Mouse (Mus musculus) kidney, adult 2 months (tissue): ENCODE measurements around the gene Txndc16. TPM values are rescaled to one million over a fixed set of nuclear protein-coding genes. Genes with fewer than 3 reads are reported as not detected.

ENCODE experiments used
- DNase-seq: peaks from one replicate; pipeline ENCODE4 v3.0.0; 2021
- H3K27ac ChIP-seq: fragments of 200-500 bp; 2 replicates; pipeline ENCODE4 v1.5.1; 2012; ENCODE audit warnings: low read depth, low read length, control low read depth, inconsistent platforms; ENCODE audit not compliant: insufficient read depth
- H3K27me3 ChIP-seq: fragments of 200-500 bp; replicated peaks from 2 replicates; pipeline ENCODE4 v1.6.1; 2012; ENCODE audit warnings: mild to moderate bottlenecking, moderate library complexity, low read length, inconsistent platforms; ENCODE audit not compliant: control insufficient read depth, insufficient read depth
- H3K36me3 ChIP-seq: fragments of 200-500 bp; 2 replicates; pipeline ENCODE4 v1.6.1; 2012; ENCODE audit warnings: mild to moderate bottlenecking, moderate library complexity, low read length, inconsistent platforms; ENCODE audit not compliant: control insufficient read depth, insufficient read depth
- H3K4me1 ChIP-seq: fragments of 200-500 bp; 2 replicates; pipeline ENCODE4 v1.6.1; 2011; ENCODE audit warnings: low read length; ENCODE audit not compliant: control insufficient read depth, insufficient read depth
- H3K4me3 ChIP-seq: fragments of 200-500 bp; 2 replicates; pipeline ENCODE4 v1.5.1; 2011; ENCODE audit warnings: mild to moderate bottlenecking, low read depth, low read length, control low read depth; ENCODE audit not compliant: insufficient read depth
- CTCF ChIP-seq: fragments of 200-500 bp; conservative IDR thresholded peaks from 2 replicates; pipeline ENCODE4 v1.5.1; 2011; ENCODE audit warnings: low read depth, mild to moderate bottlenecking, control low read depth, low read length, moderate library complexity, mixed read lengths; ENCODE audit not compliant: insufficient read depth, insufficient read length
- POLR2A ChIP-seq: fragments of 200-500 bp; IDR thresholded peaks from one replicate; pipeline ENCODE4 v1.6.1; 2011; ENCODE audit warnings: low read depth, low read length, control low read depth
- WGBS: fragments of 180-500 bp; shearing (Covaris S2); methylation state at CpG from one replicate; pipeline ENCODE4 v1.1.7; 2018; 5-methylcytosine and 5-hydroxymethylcytosine counted together
- polyA plus RNA-seq: library from polyadenylated mRNA; depleted of rRNA; stranded (reverse); fragments of >200 nt; gene quantifications from 2 replicates; pipeline ENCODE4 v1.2.3, GENCODE M21; 2012

The Txndc16 gene
- polyA plus RNA-seq, 1 experiment = 6.6 TPM

GRCm38 (mm10) chr14:45181611-45182010 lies 38.5 kb downstream of the Txndc16 start:
- DNase-seq = no peak
- Histone ChIP-seq H3K36me3 (no peaks in the 10 kb centered on the region), H3K4me3 (no peak overlapping the region), H3K27me3 (no peaks in the 10 kb centered on the region), H3K4me1 (no peaks in the 10 kb centered on the region), H3K27ac (no peak overlapping the region)
- no peak for TF ChIP-seq POLR2A
- TF ChIP-seq CTCF = no peak
- 75% methylated on average over 4 of the region's 4 CpGs for WGBS

- Histone ChIP-seq H3K36me3 (no peaks in the 10 kb centered on the region), H3K4me3 (no peak overlapping the region), H3K27me3 (no peaks in the 10 kb centered on the region), H3K4me1 (no peaks in the 10 kb centered on the region), H3K27ac (no peak overlapping the region)
- DNase-seq = no peak
- TF ChIP-seq POLR2A (no peak), CTCF (no peak)
- WGBS = 83% methylated on average over 2 of the region's 2 CpGs
Measured at GRCm38 (mm10) chr14:45179606-45180005, 40.5 kb downstream of the Txndc16 start.

GRCm38 (mm10) chr14:45179186-45179585 lies 40.9 kb downstream of the Txndc16 start:
- no peaks in the 10 kb centered on the region for H3K36me3 ChIP-seq
- no peak for DNase-seq

GRCm38 (mm10) chr14:45175012-45175740 lies 45.0 kb downstream of the Txndc16 start:
- Histone ChIP-seq H3K4me1 (no peaks in the 10 kb centered on the region), H3K36me3 (no peaks in the 10 kb centered on the region), H3K4me3 (no peak overlapping the region), H3K27me3 (no peaks in the 10 kb centered on the region), H3K27ac (no peak overlapping the region)
- TF ChIP-seq POLR2A (no peak), CTCF (no peak)
- 79% methylated on average over 14 of the region's 14 CpGs for WGBS
- no peak for DNase-seq

More at GRCm38 (mm10) chr14:45179186-45179585, 40.9 kb downstream of the Txndc16 start:
- Histone ChIP-seq H3K27me3 (no peaks in the 10 kb centered on the region), H3K4me1 (no peaks in the 10 kb centered on the region), H3K4me3 (no peak overlapping the region), H3K27ac (no peak overlapping the region)
- 57% methylated on average over 2 of the region's 2 CpGs for WGBS
- TF ChIP-seq POLR2A = no peak

- TF ChIP-seq POLR2A = no peak
- no peak for TF ChIP-seq CTCF
- H3K4me3 ChIP-seq = no peak overlapping the region
- no peaks in the 10 kb centered on the region for H3K36me3 ChIP-seq
- no peak overlapping the region for H3K27ac ChIP-seq
- WGBS = 97% methylated on average over 5 of the region's 5 CpGs
- no peak for DNase-seq
- H3K27me3 ChIP-seq = no peaks in the 10 kb centered on the region
- no peaks in the 10 kb centered on the region for H3K4me1 ChIP-seq
Measured at GRCm38 (mm10) chr14:45172260-45172659, 47.9 kb downstream of the Txndc16 start.

- peak; percentile 24; the same call in 1 of the 2 replicates for TF ChIP-seq CTCF
- TF ChIP-seq POLR2A = no peak
- WGBS = 86% methylated on average over 8 of the region's 8 CpGs
- no peaks in the 10 kb centered on the region for H3K36me3 ChIP-seq
- no peak for DNase-seq
- H3K27me3 ChIP-seq = no peaks in the 10 kb centered on the region
- H3K27ac ChIP-seq = no peak overlapping the region
- H3K4me3 ChIP-seq = no peak overlapping the region
- H3K4me1 ChIP-seq = no peaks in the 10 kb centered on the region
Measured at GRCm38 (mm10) chr14:45167366-45167765, 52.8 kb downstream of the Txndc16 start.

- H3K27ac ChIP-seq = no peak overlapping the region
Measured at GRCm38 (mm10) chr14:45155511-45156173, 64.5 kb downstream of the Txndc16 start.

More at GRCm38 (mm10) chr14:45155511-45156173, 64.5 kb downstream of the Txndc16 start:
- WGBS = 80% methylated on average over 4 of the region's 4 CpGs
- Histone ChIP-seq H3K4me1 (no peaks in the 10 kb centered on the region), H3K4me3 (no peak overlapping the region), H3K36me3 (no peaks in the 10 kb centered on the region; the same call in 1 of the 2 replicates), H3K27me3 (no peaks in the 10 kb centered on the region)
- TF ChIP-seq POLR2A (no peak), CTCF (no peak)
- DNase-seq = no peak
